Mouse (Mus musculus) spleen, postnatal 0 days (tissue): Measurements from ENCODE around the gene Pak7. TPM values are rescaled to one million over a fixed set of nuclear protein-coding genes. Genes with fewer than 3 reads are reported as not detected.

ENCODE experiments used
- polyA plus RNA-seq: library from polyadenylated mRNA; unstranded; fragments of >200 nt; fragmentation: Nextera tagmentation; extraction: Ambion mirVana; gene quantifications from 2 replicates; pipeline ENCODE4 v1.2.1, GENCODE M21; 2015

Pak7 gene
- 0.04 and 0.15 TPM in 2 replicates for polyA plus RNA-seq

GRCm38 (mm10) chr2:136387181-136388131 is at the start of gene Pak7:
Gene Pak7 (minus strand): TSS chr2:136387967.

GRCm38 (mm10) chr2:136051688-136052289 is 336.0 kb downstream of the Pak7 start, which contains the start of gene Lamp5:
Gene Lamp5 (plus strand): TSS chr2:136052239.

Other genes starting within 250 kb of the Pak7 start
- gene Ankef1, start 113.9 kb upstream of the Pak7 start, polyA plus RNA-seq = 0.12 TPM in 1 of 2 replicates, not detected in the other